In genomic region chr7:51986909-51987308, GRCm38 (mm10) we compare ENCODE assay signal across 35 mouse cellular contexts. TPM values are rescaled to one million over a fixed set of nuclear protein-coding genes. Genes with fewer than 3 reads are reported as not detected.
DNase-seq lines count a peak whose midpoint lies in the region; ATAC-seq lines count a peak whose summit lies in the region.
"Had no signal": no experiment of that assay in that cellular context is flagged by ENCODE, and none has a peak within 500 bp of the region (broad histone marks: within the 10 kb centered on the region; RNA-seq: fewer than 3 reads in every experiment).

No protein-coding gene starts in this region.

- ATAC-seq in liver, embryonic 11.5 days (replicated peaks; ENCODE audit: low FRiP score), result no peak
- peak; percentile 92 for ATAC-seq in common myeloid progenitor, adult 5-6 weeks (replicated peaks; ENCODE audit: low read depth, poor library complexity, severe bottlenecking)
- ATAC-seq: CD4-positive, CD25-positive, alpha-beta regulatory T cell, adult 4 months; hindbrain, postnatal 0 days; intestine, postnatal 0 days; Patski had no signal

- H3K4me3 ChIP-seq in liver, embryonic 11.5 days (ENCODE audit: low read depth, low read length), result no peak overlapping the region
- H3K4me3 ChIP-seq: embryonic facial prominence, embryonic 13.5 days; erythroblast, embryonic 14.5 days; forebrain, embryonic 12.5 days; heart, embryonic 15.5 days; myocyte; neural tube, embryonic 13.5 days had no signal

- H3K27me3 ChIP-seq in liver, embryonic 11.5 days (replicated peaks; ENCODE audit: control insufficient read depth, insufficient read depth, low read length), result no peaks in the 10 kb centered on the region
- H3K27me3 ChIP-seq: embryonic facial prominence, embryonic 13.5 days; forebrain, embryonic 12.5 days; heart, embryonic 15.5 days; neural tube, embryonic 13.5 days; Patski had no signal

- no peaks in the 10 kb centered on the region for H3K9me3 ChIP-seq in liver, embryonic 11.5 days (ENCODE audit: control insufficient read depth, low read length)
- H3K9me3 ChIP-seq: embryonic facial prominence, embryonic 13.5 days; forebrain, embryonic 12.5 days; heart, embryonic 15.5 days; neural tube, embryonic 13.5 days had no signal

- H3K36me3 ChIP-seq in liver, embryonic 11.5 days (ENCODE audit: control insufficient read depth, insufficient read depth, low read length), result no peaks in the 10 kb centered on the region
- H3K36me3 ChIP-seq: embryonic facial prominence, embryonic 13.5 days; forebrain, embryonic 12.5 days; heart, embryonic 15.5 days; neural tube, embryonic 13.5 days had no signal

- 44% methylated on average over 6 of the region's 6 CpGs for WGBS in liver, embryonic 11.5 days

- peaks cover 24% of the 10 kb centered on the region for H3K4me1 ChIP-seq in liver, embryonic 11.5 days (replicated peaks; ENCODE audit: control insufficient read depth, insufficient read depth, low read length)
- H3K4me1 ChIP-seq: forebrain, embryonic 12.5 days had no signal

- peak; percentile 32 for DNase-seq in liver
- DNase-seq in liver, embryonic 11.5 days (ENCODE audit: low spot score), result no peak
- DNase-seq in 416B (ENCODE audit: low read depth), result peak; percentile 93
- peak; percentile 23 to 60 for DNase-seq in monocyte, adult 2 months (ENCODE audit: low read depth in 1 of 2, low spot score in 2 of 2)
- no peak for DNase-seq in adrenal gland, adult 8-10 months
- no peak for DNase-seq in kidney, postnatal 4 days
- DNase-seq: cerebellum, adult 18-20 months; cerebellum, postnatal 25 days; embryo, embryonic 11 days; gastrocnemius, postnatal 36 days; heart, postnatal 4 days; kidney, postnatal 36 days; midbrain, embryonic 14.5 days; right cerebral cortex, adult 18-20 months; right cerebral cortex, postnatal 4 days; thymus, postnatal 25 days had no signal

- H3K9ac ChIP-seq in liver, embryonic 11.5 days (ENCODE audit: low read depth, low read length), result no peak overlapping the region
- H3K9ac ChIP-seq: embryonic facial prominence, embryonic 13.5 days; forebrain, embryonic 12.5 days; heart, embryonic 15.5 days; neural tube, embryonic 13.5 days had no signal

- H3K27ac ChIP-seq in liver, embryonic 11.5 days (ENCODE audit: low read depth, low read length), result no peak overlapping the region
- H3K27ac ChIP-seq: embryonic facial prominence, embryonic 13.5 days; forebrain, embryonic 12.5 days; heart, embryonic 15.5 days; hindbrain, postnatal 0 days had no signal

- H3K4me2 ChIP-seq in liver, embryonic 11.5 days, result no peak overlapping the region
- H3K4me2 ChIP-seq: embryonic facial prominence, embryonic 13.5 days; forebrain, embryonic 12.5 days; heart, embryonic 15.5 days; neural tube, embryonic 13.5 days had no signal

RNA-seq across cellular contexts. Expression of gene Svip, which starts 18.9 kb away (rescaled TPM):
- 24.3 and 26.5 TPM in 2 replicates for polyA plus RNA-seq in liver, embryonic 11.5 days (2014; fragmentation: Nextera tagmentation; extraction: Ambion mirVana)
- total RNA-seq in common myeloid progenitor, adult 5-6 weeks (2017), result 20.3 and 27.5 TPM in 2 replicates
- total RNA-seq in adrenal gland, adult 8-10 months (2022), result 10 to 100 TPM; 22.4 to 38.3 (median 30.2) TPM

RNA-seq across cellular contexts. Expression of gene 1700015G11Rik, which starts 28.6 kb away (rescaled TPM):
- polyA plus RNA-seq in liver, embryonic 11.5 days (2014; fragmentation: Nextera tagmentation; extraction: Ambion mirVana), result not detected in 2 replicates
- not detected in 2 replicates for total RNA-seq in common myeloid progenitor, adult 5-6 weeks (2017)
- not detected for total RNA-seq in adrenal gland, adult 8-10 months (2022)
- total RNA-seq: adrenal gland, adult 18-20 months; adrenal gland, postnatal 4 days; gastrocnemius, postnatal 36 days; heart, postnatal 4 days; hindbrain, postnatal 0 days; left cerebral cortex, postnatal 36 days; megakaryocyte-erythroid progenitor cell, adult 5-6 weeks had no signal
- polyA plus RNA-seq: CD4-positive, CD25-positive, alpha-beta regulatory T cell, adult 4 months; embryonic facial prominence, embryonic 13.5 days; erythroblast, embryonic 14.5 days; forebrain, embryonic 12.5 days; heart, embryonic 15.5 days; hindbrain, postnatal 0 days; intestine, postnatal 0 days; kidney, embryonic 14.5 days; limb, embryonic 14.5 days; liver, embryonic 16.5 days; midbrain, embryonic 14.5 days; myocyte; neural tube, embryonic 13.5 days; Patski; stomach, embryonic 14.5 days had no signal

Comparison
In these comparisons a context has a peak if more than half of its experiments do, and no peak if none do; other contexts are left out.
1. DNase-seq: peak in liver (single experiment), 416B (single experiment) and monocyte, adult 2 months (2 of 2); none in liver, embryonic 11.5 days (single experiment), adrenal gland, adult 8-10 months (single experiment) and kidney, postnatal 4 days (0 of 2).